Mouse (Mus musculus): Measurements from ENCODE around the gene Il22. TPM values are rescaled to one million over a fixed set of nuclear protein-coding genes. Genes with fewer than 3 reads are reported as not detected.
"Not testable (repeated sequence)": the region's sequence is repeated elsewhere in the genome, so short reads cannot be mapped to it uniquely, and the experiment has no call there.

Il22 gene
- polyA plus RNA-seq, 1 experiment = not detected

- Histone ChIP-seq H3K27ac (ENCODE audit: insufficient read depth, low read length) (no peak overlapping the region), H3K9ac (ENCODE audit: low read depth, poor library complexity, severe bottlenecking) (no peak overlapping the region), H3K9me3 (replicated peaks; ENCODE audit: control insufficient read depth, insufficient read depth, low read length, poor library complexity, severe bottlenecking) (peaks cover 10% of the 10 kb centered on the region), H3K36me3 (ENCODE audit: control insufficient read depth, insufficient read depth, low read length, poor library complexity, severe bottlenecking) (no peaks in the 10 kb centered on the region), H3K4me3 (ENCODE audit: low read depth, low read length) (no peak overlapping the region), H3K27me3 (ENCODE audit: control insufficient read depth, insufficient read depth, low read length, poor library complexity, severe bottlenecking) (no peaks in the 10 kb centered on the region), H3K4me1 (ENCODE audit: control insufficient read depth, insufficient read depth, low read length) (no peaks in the 10 kb centered on the region)
- TF ChIP-seq POLR2A (IDR thresholded peaks at IDR 0.05; ENCODE audit: insufficient read depth, low read length) (no peak), CTCF (IDR thresholded peaks at IDR 0.05; ENCODE audit: low read depth, low read length) (no peak), EP300 (IDR thresholded peaks at IDR 0.05; ENCODE audit: insufficient read depth, low read depth, low read length) (no peak)
These were observed 46.1 kb downstream of the Il22 start for GRCm38 (mm10) chr10:118250852-118251295.

GRCm38 (mm10) chr10:118258388-118258787 lies 53.6 kb downstream of the Il22 start, which contains the start of gene Gm32802:
Gene Gm32802 (plus strand): TSS chr10:118258688.
- H3K36me3 ChIP-seq (ENCODE audit: control insufficient read depth, insufficient read depth, low read length, poor library complexity, severe bottlenecking); H3K27ac ChIP-seq (ENCODE audit: insufficient read depth, low read length); H3K27me3 ChIP-seq (ENCODE audit: control insufficient read depth, insufficient read depth, low read length, poor library complexity, severe bottlenecking); H3K4me1 ChIP-seq (ENCODE audit: control insufficient read depth, insufficient read depth, low read length); H3K4me3 ChIP-seq (ENCODE audit: low read depth, low read length); H3K9me3 ChIP-seq (replicated peaks; ENCODE audit: control insufficient read depth, insufficient read depth, low read length, poor library complexity, severe bottlenecking); H3K9ac ChIP-seq (ENCODE audit: low read depth, poor library complexity, severe bottlenecking): not testable (repeated sequence)

Other genes with a start within 250 kb of the Il22 start
- gene Mdm1, start 63.1 kb upstream of the Il22 start, polyA plus RNA-seq (2011; ENCODE audit: insufficient read depth, insufficient read length, low read depth, missing spikeins) = 23.5 and 33.0 TPM in 2 replicates
- gene Gm32717, start 35.8 kb downstream of the Il22 start, polyA plus RNA-seq (2011; ENCODE audit: insufficient read depth, insufficient read length, low read depth, missing spikeins) = not detected in 2 replicates
- gene Gm32802, start 53.7 kb downstream of the Il22 start, polyA plus RNA-seq (2011; ENCODE audit: insufficient read depth, insufficient read length, low read depth, missing spikeins) = not detected in 2 replicates
- not detected in 2 replicates for gene Iltifb, start 90.1 kb downstream of the Il22 start, polyA plus RNA-seq (2011; ENCODE audit: insufficient read depth, insufficient read length, low read depth, missing spikeins)
- gene Gm9040, start 122.0 kb downstream of the Il22 start, polyA plus RNA-seq (2011; ENCODE audit: insufficient read depth, insufficient read length, low read depth, missing spikeins) = not detected in 2 replicates
- gene Gm9044, start 127.5 kb downstream of the Il22 start, polyA plus RNA-seq (2011; ENCODE audit: insufficient read depth, insufficient read length, low read depth, missing spikeins) = not detected in 2 replicates
- gene Gm9045, start 132.9 kb downstream of the Il22 start, polyA plus RNA-seq (2011; ENCODE audit: insufficient read depth, insufficient read length, low read depth, missing spikeins) = not detected in 2 replicates
- not detected in 2 replicates for gene Gm9046, start 138.3 kb downstream of the Il22 start, polyA plus RNA-seq (2011; ENCODE audit: insufficient read depth, insufficient read length, low read depth, missing spikeins)
- gene Gm9048, start 143.7 kb downstream of the Il22 start, polyA plus RNA-seq (2011; ENCODE audit: insufficient read depth, insufficient read length, low read depth, missing spikeins) = not detected in 2 replicates
- not detected in 2 replicates for gene Gm9049, start 149.2 kb downstream of the Il22 start, polyA plus RNA-seq (2011; ENCODE audit: insufficient read depth, insufficient read length, low read depth, missing spikeins)
- gene Ifng, start 236.1 kb downstream of the Il22 start, polyA plus RNA-seq (2011; ENCODE audit: insufficient read depth, insufficient read length, low read depth, missing spikeins) = not detected in 2 replicates

Data from ES-Bruce4 (cell line).